Mouse (Mus musculus): ENCODE measurements around the gene Zc3h7b. TPM values are rescaled to one million over a fixed set of nuclear protein-coding genes. Genes with fewer than 3 reads are reported as not detected.
A peak's percentile ranks its signal among the peaks of the same experiment; 100 is the strongest.

Zc3h7b gene
- total RNA-seq, 2 experiments from 2014 or later, result 74.9 to 78.7 TPM

DNA sequence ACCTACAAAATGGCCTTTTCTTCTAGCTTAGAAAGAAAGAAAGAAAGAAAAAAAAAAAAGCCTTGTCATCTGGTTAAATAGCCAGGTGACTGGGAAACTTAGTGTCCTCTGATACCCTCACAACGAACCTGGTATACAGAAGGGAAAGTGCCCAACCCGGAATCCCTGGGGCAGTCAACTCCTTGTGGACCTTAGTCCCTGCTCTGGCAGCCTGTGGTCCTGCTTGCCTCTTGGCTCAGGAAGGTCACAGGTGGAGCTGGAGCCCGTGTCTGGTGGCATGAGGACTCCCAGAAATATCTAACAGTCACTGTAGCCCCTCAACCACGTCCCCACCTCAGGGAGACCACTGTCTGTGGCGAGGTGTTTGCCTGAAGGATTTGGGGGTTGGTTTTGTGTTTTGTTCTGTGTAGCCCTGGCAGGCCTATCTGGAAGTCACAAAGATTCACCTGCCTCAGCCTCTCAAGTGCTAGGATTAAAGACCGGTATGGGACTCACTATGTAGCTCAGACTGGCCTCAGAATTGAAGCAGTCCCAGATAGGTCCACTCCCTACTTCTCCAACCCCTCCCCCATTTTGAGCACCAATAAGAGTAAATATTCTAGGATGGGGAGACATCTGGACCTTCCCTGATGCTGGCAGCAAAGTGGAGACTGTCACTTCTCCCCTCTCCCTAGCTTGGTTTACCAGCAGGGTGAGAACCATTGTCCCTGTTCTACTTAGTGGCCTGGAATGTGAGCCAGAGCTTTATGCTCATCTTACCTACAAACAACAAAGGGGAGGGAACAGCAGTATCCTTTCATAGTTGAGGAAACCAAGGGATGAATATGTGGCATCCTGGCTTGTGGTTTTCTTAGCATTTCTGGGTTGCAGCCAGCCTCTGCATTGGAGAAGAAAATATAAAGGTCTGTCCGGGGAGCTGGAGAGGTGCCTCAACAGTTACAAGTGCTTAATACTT lies 92.4 kb downstream of the Zc3h7b start:
- peak in 1 of 2 experiments; percentile 10 for DNase-seq
- intact Hi-C loops (cut with DNase I), result no loop called here

DNA sequence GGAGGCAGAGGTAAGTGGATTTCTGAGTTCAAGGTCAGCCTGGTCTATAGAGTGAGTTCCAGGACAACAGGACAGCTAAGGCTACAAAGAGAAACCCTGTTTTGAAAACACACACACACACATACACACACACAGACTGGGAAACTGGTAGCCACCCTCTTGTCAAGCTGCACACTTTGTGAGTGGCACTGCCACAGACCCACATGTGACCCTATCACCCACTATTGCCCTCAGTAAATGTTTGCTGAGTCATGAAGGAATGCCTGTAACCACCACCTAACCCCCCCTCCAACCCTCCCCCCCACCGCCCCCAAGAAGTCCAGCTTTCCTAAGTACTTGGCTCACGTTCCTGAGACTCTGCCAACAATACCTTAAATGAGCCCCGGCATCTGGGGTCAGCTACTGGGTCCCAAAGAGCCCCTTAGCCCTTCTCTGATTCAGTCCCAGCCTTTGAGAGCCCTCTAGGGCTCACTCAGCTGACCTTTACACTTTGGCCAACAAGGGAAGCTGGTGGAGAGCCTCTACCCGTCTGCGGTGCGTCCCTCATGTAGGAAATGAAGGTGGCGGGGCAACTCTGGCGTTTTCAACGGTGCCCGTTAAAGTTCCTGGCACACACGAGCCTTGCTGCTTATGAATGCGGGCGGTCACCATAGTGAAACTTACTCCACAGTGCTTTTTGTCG lies 93.8 kb downstream of the Zc3h7b start:
- intact Hi-C loops (cut with DNase I), result loop anchor here (2.0 kb wide), 1 partner anchor 20 kb away; the partner anchor contains the start of gene Tob2
- peak; percentile 30 to 62 for DNase-seq

DNA sequence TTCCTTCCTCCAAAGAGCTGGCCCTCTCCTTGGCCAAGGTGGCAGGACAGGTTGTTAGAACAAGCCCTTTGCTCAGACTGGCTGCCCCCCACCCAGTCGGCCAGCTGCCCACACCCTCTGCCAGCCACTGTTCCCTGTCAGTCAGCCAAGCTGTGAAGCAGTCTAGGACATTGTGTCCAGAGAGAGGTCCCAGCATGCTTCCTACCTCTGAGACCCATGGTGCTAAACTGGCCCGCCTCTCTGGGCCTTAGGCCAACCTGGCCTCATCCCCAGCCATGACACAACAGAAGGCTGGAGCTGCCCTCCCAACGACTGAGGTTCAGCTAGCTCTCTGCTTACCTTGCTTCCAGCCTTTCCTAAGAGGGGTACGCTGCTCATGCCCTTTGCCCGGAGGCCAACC lies 94.8 kb downstream of the Zc3h7b start:
- intact Hi-C loops (cut with DNase I), result loop anchor here (2.0 kb wide), 1 partner anchor 19 kb away; the partner anchor contains the start of gene Tob2
- DNase-seq, result peak; percentile 88 to 94

DNA sequence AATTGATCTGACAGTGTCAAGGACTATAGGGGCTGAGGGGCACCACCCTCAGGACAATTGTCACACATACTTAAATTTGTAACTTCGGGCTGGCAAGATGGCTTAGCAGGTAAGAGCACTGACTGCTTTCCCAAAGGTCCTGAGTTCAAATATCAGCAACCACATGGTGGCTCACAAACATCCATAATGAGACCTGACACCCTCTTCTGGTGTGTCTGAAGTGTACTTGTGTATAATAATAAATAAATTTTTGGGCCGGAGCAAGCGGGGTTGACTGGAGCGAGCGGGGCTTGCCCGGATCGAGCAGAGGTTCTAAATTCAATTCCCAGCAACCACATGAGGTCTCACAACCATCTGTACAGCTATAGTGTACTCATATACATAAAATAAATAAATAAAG lies 95.4 kb downstream of the Zc3h7b start:
- intact Hi-C loops (cut with DNase I), result no loop called here
- DNase-seq, result no peak

DNA sequence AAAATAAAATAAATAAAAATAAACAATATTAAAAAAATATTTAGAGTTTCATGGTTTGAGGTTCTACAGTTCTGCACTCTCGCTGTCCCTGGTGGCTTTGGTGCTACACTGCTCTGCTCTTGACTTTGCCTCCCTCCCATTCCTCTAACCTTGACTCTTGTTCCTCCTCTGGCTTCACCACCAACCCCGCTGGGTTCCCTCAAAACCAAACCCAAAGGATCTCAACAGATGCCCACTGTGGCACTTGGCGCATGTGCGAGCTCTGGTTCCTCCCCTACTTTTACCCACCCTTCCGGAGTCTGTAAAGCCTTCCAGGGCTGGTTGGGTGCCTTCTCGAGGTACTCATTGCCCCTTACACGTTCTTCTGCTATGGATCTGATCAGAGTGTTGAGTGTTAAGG lies 97.4 kb downstream of the Zc3h7b start:
- no peak for DNase-seq
- intact Hi-C loops (cut with DNase I), result no loop called here

DNA sequence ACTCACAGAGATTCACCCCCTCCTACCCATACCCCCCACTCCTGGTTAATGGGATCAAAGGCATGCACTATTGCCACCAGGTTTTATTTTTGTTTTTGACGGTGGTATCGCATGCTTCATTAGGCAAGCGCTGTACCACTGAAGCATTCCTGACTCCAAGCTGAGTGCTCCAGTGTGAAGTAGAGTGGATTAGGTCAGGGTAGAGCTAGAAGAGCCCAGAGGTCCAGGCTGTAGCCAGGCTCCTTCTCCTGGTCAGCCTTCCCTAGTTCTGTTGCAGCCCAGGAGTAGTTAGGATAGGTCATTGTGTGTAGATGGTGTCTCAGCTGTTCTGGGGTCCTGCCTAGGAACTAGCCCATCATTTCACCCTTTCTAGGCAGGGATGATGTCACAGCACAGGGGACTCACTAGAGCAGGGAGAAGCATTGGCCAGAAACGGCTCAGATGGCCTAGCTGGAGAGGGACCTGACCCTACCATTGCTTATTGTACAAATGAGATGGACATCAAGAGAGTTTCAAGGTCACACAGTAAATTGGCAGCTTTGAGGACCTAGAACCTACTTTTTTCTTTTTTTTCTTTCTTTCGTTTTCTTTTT lies 100.3 kb downstream of the Zc3h7b start:
- intact Hi-C loops (cut with DNase I), result no loop called here

DNA sequence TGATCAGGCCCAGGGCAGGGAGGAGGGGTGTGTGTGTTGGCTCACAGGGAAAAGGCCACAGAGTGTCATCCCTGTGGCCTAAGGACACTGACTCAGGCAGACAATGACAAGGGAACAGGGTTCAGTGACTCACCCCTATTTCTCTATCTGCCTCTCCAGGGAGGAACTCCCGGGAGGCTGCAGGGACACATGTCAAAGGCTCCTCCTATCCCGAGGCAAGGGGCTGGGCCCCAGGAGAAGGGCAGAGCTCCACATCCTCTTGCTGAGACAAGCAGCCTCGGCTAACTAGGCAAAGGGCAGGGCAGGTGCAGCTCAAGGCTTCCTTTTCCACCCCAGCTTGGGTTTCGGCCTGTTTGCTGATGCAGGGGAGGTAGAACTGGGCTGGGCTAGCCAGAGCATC lies 100.9 kb downstream of the Zc3h7b start:
- intact Hi-C loops (cut with DNase I), result no loop called here
- peak; percentile 68 for DNase-seq

More for the DNA sequence above, 100.3 kb downstream of the Zc3h7b start:
- DNase-seq, result no peak

Other genes with a start within 250 kb of the Zc3h7b start
- 10 to 100 TPM; 54.6 to 57.1 TPM for gene Ep300, start 159.7 kb upstream of the Zc3h7b start, total RNA-seq (2021)
- 1 to 10 TPM; 9.4 to 9.6 TPM for gene L3mbtl2, start 81.2 kb upstream of the Zc3h7b start, total RNA-seq (2021)
- 1 to 10 TPM; 1.0 to 1.1 TPM for gene Chadl, start 47.8 kb upstream of the Zc3h7b start, total RNA-seq (2021)
- 10 to 100 TPM; 28.1 to 35.2 TPM for gene Rangap1, start 473 bp downstream of the Zc3h7b start, total RNA-seq (2021)
- gene Tef, start 57.4 kb downstream of the Zc3h7b start, total RNA-seq (2021), result 10 to 100 TPM; 69.3 to 93.0 TPM
- 100 to 1,000 TPM; 119 to 131 TPM for gene Tob2, start 113.7 kb downstream of the Zc3h7b start, total RNA-seq (2021)
- 10 to 100 TPM; 41.4 to 44.2 TPM for gene Phf5a, start 126.9 kb downstream of the Zc3h7b start, total RNA-seq (2021)
- gene Aco2, start 127.3 kb downstream of the Zc3h7b start, total RNA-seq (2021), result 1,000 to 10,000 TPM; 2,092 to 2,100 TPM
- gene Polr3h, start 181.2 kb downstream of the Zc3h7b start, total RNA-seq (2021), result 1 to 10 TPM; 7.5 to 7.9 TPM
- gene Csdc2, start 191.7 kb downstream of the Zc3h7b start, total RNA-seq (2021), result 10 to 100 TPM; 39.6 to 60.9 TPM
- gene Pmm1, start 215.9 kb downstream of the Zc3h7b start, total RNA-seq (2021), result 10 to 100 TPM; 23.0 to 28.8 TPM
- not detected for gene 1700029P11Rik, start 235.5 kb downstream of the Zc3h7b start, total RNA-seq (2021)
- 10 to 100 TPM; 20.4 to 27.0 TPM for gene Xrcc6, start 242.8 kb downstream of the Zc3h7b start, total RNA-seq (2021)

All from heart, postnatal 14 days (tissue).